Mouse (Mus musculus) retina, postnatal 7 days (tissue): ENCODE data around the gene Slx1b.
"Not testable (repeated sequence)": the region's sequence is repeated elsewhere in the genome, so short reads cannot be mapped to it uniquely, and the experiment has no call there.

ENCODE experiments used
- DNase-seq: peaks from one replicate; pipeline ENCODE4 v3.0.0-alpha.2; 2012; ENCODE audit warnings: low read depth, low spot score

Slx1b gene

GRCm38 (mm10) chr7:126676631-126677220 is 18.9 kb downstream of the Slx1b start:
- no peak for DNase-seq

- DNase-seq, result no peak
These were observed 19.4 kb downstream of the Slx1b start, which contains the start of gene Sult1a1 for GRCm38 (mm10) chr7:126676207-126676606. Gene Sult1a1 (minus strand): TSS chr7:126676432.

- no peak for DNase-seq
These were observed 20.5 kb downstream of the Slx1b start for GRCm38 (mm10) chr7:126675104-126675503.

- no peak for DNase-seq
These were observed 23.5 kb downstream of the Slx1b start for GRCm38 (mm10) chr7:126672111-126672510.

GRCm38 (mm10) chr7:126670152-126670551 is 25.4 kb downstream of the Slx1b start:
- no peak for DNase-seq

GRCm38 (mm10) chr7:126668452-126668851 is 27.1 kb downstream of the Slx1b start:
- no peak for DNase-seq

GRCm38 (mm10) chr7:126667495-126668090 is 28.0 kb downstream of the Slx1b start:
- DNase-seq, result no peak

- DNase-seq, result no peak
These were observed 30.3 kb downstream of the Slx1b start for GRCm38 (mm10) chr7:126665269-126665668.

GRCm38 (mm10) chr7:126663646-126664045 is 31.9 kb downstream of the Slx1b start:
- no peak for DNase-seq

- no peak for DNase-seq
These were observed 35.8 kb downstream of the Slx1b start for GRCm38 (mm10) chr7:126659771-126660170.

GRCm38 (mm10) chr7:126657522-126657921 is 38.1 kb downstream of the Slx1b start:
- no peak for DNase-seq

- DNase-seq, result no peak
These were observed 39.9 kb downstream of the Slx1b start for GRCm38 (mm10) chr7:126655695-126656094.

GRCm38 (mm10) chr7:126653991-126654390 is 41.6 kb downstream of the Slx1b start:
- DNase-seq, result no peak

GRCm38 (mm10) chr7:126650852-126651251 is 44.7 kb downstream of the Slx1b start:
- DNase-seq, result no peak

GRCm38 (mm10) chr7:126649231-126650051 is 46.1 kb downstream of the Slx1b start, which contains the start of gene Sgf29:
Gene Sgf29 (plus strand): TSS chr7:126649309.
- DNase-seq, result peak; percentile 85

GRCm38 (mm10) chr7:126648486-126648885 is 47.1 kb downstream of the Slx1b start:
- DNase-seq, result no peak

- DNase-seq, result no peak
These were observed 49.9 kb downstream of the Slx1b start for GRCm38 (mm10) chr7:126645708-126646107.

- DNase-seq, result no peak
These were observed 50.7 kb downstream of the Slx1b start for GRCm38 (mm10) chr7:126644914-126645313.

- no peak for DNase-seq
These were observed 51.2 kb downstream of the Slx1b start for GRCm38 (mm10) chr7:126644345-126644744.

GRCm38 (mm10) chr7:126643244-126643617 is 52.4 kb downstream of the Slx1b start:
- DNase-seq, result not testable (repeated sequence)

- DNase-seq, result no peak
These were observed 52.9 kb downstream of the Slx1b start for GRCm38 (mm10) chr7:126642545-126643243.
